Mouse (Mus musculus): ENCODE data around the gene Dab1.

DNA sequence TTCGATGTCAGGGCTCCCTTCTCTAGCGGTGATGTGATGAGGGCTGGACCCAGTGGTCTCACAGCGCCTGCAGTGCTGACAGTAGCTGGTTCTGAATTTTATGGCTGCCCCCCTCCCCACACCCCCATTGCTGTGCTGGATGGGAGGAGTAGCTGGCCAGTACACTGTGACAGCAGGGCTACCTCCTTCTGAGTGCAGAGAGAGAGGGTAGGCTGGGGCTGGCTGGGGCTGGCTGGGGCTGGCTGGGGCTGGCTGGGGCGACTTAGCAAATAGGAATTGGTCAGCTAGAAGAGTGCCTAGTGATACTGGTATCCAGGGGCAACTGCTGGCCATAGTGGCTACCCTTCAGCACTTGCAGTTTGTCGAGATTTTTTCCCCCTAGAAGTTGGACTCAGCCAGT, 2.4 kb downstream of the Dab1 start:
- TF ChIP-seq CTCF (IDR thresholded peaks at IDR 0.05; ENCODE audit: insufficient read depth, low read depth, low read length): no peak
- TF ChIP-seq POLR2A (IDR thresholded peaks at IDR 0.05; ENCODE audit: insufficient read depth, low read depth, low read length): no peak

Data from olfactory bulb, adult 2 months (tissue).